Mouse (Mus musculus): ENCODE results near the gene Rap1b.

- no peak for TF ChIP-seq CTCF (conservative IDR thresholded peaks at IDR 0.05; ENCODE audit: insufficient read depth, insufficient read length, low read depth, low read length)
- no peak for TF ChIP-seq POLR2A (IDR thresholded peaks at IDR 0.05; ENCODE audit: low read depth, low read length)
These were observed 17.3 kb downstream of the Rap1b start for GRCm38 (mm10) chr10:117828536-117828935.

Data from kidney, adult 2 months (tissue).